Mouse (Mus musculus) monocyte, adult 2 months (primary cell): ENCODE data around the gene Ly6g6e.
A peak's percentile ranks its signal among the peaks of the same experiment; 100 is the strongest.
"Not testable (repeated sequence)": the region's sequence is repeated elsewhere in the genome, so short reads cannot be mapped to it uniquely, and the experiment has no call there.

ENCODE experiments used
- DNase-seq, 2 experiments: peaks; one replicate each; pipeline ENCODE4 v3.0.0; 2022; ENCODE audit warnings: low spot score in 2 of 2, low read depth in 1 of 2

The Ly6g6e gene

DNA sequence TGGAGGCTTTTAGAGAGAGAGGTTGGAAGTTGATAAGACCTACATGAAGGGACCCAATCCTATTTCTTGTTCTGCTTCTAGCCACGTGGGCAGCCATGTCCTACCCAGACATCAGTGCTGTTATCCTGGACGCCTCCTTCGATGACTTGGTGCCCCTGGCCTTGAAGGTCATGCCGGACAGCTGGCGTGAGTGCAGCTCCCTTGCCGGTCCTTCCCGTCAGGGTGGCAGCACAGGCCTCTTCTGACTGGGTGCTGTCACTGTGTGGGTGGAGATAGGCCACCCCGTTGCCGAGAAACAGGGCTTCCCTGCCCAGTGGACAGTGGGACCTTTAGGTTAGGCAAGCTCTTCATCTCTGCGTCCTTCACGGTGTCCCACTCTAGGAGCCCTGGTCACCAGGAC lies 24.5 kb downstream of the Ly6g6e start:
- DNase-seq, result no peak

DNA sequence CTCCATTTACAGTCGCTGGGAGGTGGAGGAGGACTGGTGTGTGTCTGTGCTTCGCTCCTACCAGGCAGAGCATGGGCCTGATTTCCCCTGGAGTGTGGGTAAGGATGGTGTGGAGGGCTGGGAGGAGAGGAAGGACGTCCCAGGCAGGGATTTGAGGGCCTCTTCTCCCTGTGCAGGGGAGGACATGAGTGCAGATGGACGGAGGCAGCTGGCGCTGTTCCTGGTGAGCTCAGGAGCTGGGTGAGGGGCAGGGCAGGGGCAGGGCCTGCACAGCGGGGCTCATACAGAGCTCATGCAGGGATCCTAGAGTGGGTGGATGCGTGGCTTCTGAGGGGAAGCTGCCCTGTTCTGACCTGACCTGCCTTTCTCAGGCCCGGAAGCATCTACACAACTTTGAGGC lies 25.6 kb downstream of the Ly6g6e start:
- no peak for DNase-seq

DNA sequence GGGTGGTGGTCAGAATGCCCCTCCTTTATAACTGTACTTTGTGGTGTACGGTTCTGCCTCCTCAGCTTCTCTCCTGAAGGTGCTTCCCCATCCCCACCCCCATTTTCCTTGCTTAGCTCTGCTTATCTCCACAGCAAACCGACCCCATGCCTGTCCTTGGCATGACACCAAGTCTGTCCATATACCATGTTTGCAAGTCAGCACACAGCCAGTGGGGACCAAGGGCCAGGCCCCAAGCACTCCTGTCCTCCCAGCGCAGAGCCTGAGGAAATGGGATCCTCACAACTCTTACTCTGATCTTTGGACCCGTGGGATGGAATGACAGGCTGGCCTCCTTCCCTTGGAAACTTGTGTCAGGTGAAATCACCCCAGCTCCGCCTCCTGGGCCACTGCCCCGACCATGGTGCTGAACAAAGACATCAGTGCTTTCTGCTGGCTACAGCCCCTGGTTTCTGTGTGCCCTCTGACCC lies 26.6 kb downstream of the Ly6g6e start:
- DNase-seq, result no peak

GRCm38 (mm10) chr17:35104079-35104478 lies 27.4 kb downstream of the Ly6g6e start:
- DNase-seq, result no peak

GRCm38 (mm10) chr17:35104754-35105153 lies 28.1 kb downstream of the Ly6g6e start:
- no peak for DNase-seq

DNA sequence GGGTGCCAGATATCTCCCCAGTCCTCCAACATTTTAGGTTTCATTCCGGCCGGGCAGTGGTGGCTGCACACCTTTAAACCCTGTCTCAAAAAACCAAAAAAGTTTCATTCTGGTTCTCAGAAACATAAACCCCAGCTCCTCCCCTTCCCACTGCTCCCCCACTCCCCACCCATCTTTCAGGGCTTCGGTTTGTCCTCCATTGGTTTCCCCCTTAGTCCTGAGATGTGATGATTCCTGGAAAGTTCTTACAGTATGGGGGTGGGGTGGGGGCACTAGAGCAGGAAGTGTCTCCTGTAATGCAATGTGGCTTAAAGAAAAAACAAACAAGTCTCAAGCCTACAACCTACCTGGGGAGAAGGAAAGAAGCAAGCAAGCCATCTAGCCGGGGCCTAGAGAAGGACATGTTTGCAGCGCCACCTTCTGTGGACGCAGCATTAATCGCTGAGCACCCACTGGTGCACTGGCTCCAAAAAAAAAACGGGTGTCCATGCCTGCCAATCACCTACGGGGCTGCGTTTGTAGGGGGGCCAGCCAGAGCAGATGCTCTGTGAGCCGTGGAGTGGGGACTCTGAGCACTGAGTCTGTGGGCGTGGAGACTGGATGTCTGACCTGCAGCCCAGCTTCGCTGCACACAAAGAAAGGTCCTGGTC lies 29.2 kb downstream of the Ly6g6e start:
- DNase-seq, result no peak

DNA sequence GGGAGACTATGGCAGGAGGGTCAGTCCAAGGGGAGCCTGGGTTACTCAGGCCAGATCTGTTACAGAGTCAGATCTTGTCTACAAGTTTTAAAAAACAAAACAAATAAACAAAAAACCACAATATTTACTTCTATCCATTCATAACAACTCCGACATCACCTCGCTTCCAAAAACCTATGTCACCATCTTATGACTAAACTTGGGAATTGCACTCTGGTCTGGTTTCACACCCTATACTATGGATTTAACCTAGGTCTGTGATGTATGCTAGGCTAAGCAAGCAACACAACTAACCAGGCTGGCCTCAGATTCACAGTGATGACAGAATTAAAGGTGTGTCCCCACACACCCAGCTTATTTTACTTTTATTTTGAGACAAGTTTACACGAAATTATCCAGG lies 29.8 kb downstream of the Ly6g6e start:
- DNase-seq, result no peak

- no peak for DNase-seq
These were observed 31.4 kb downstream of the Ly6g6e start, which contains the start of gene Ly6g5c for GRCm38 (mm10) chr17:35108097-35108496. Gene Ly6g5c, plus strand, starts transcription at chr17:35108279.

DNA sequence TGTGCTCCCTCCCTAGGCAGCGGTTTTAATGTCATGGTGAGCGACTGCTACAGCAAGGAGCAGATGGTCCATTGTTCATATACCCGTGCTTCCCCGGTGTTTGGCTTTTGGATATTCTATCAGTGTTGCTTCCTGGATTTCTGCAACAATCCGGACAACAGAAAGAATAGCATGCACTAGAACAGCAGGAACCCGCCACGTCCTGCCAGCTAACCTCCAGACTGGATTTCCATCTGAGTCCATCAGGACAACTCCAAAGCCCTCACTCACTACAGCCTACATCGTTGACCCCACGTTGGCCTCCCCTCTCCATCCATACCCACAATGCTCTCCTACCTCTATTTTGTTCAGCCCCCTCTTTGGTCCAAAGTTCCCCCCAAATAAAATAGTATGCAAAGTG lies 35.1 kb downstream of the Ly6g6e start:
- no peak for DNase-seq

DNA sequence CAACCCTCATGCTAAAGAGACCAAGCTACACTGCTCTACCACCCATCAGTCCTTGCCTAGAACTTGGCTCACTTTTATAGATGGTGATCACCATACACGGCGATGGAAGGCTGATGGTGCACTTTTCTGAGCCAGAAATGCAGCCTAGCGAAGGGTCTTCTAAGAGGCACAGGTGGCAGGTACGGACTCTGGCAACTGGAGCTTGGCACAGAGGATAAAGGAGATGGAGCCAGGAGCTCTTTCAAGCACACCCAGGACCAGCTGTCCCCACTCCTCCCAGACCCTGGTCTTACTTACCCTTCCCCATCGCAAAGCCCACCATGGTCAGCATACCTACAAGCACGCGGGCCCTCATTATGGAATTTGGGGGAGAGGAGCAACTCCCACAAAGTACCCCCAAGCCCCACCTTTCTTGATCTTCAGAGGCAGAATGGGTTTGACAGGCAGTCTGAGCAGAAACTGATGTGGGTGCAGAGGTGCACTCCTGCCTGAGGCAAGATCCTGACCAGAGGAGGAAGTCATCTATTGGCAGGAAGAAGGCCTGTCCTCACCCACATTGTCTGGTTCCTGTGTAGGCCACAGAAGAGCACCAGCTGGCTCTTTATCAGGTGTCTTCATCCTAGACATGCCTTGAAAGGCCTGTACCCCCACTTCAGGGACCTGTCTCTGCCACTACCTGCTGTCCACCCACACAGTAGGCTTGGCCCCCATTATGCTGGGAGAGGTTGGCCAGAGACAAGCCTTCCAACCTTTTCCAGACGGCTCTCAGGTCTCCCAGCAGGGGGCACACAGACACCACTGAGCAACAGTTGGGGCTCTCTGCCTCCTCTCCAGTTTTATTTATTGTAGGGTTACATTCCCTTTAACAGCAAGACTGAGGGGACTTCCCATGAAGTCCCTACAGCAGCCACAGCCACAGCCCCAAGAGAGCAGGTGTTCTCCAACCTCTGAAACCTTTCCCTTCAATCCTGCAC lies 38.6 kb downstream of the Ly6g6e start, which contains the start of gene Ly6g5b:
TSS of gene Ly6g5b (minus strand) at position 383 of the 974 bp plus-strand sequence.
- DNase-seq, result no peak

- DNase-seq, result no peak
These were observed 44.0 kb downstream of the Ly6g6e start for GRCm38 (mm10) chr17:35120745-35121142.

- DNase-seq, result peak; percentile 92 to 93
These were observed 44.6 kb downstream of the Ly6g6e start, which contains the start of gene Gpank1 for GRCm38 (mm10) chr17:35121143-35121799. Gene Gpank1, plus strand, starts transcription at chr17:35121455.

DNA sequence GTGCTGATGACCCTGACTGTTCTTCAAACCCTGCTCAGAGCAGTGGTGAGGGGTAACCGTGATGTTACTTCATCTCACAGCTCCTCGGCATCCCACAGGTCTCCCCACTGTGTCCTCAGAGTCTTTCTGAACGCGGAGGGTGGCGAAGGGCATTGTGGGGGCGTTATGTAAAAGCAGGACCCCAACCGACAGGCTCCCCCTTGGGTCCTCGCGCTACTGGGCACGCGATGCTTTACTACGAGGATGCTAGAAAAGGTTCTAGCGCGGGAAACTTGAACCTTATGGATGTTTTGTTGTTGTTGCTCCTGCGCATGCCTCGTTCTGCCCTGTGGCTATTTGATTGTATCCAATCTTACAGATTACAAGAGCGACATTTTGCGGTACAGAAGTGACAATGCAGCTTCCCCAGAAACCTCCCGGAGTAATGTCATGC lies 45.2 kb downstream of the Ly6g6e start, which contains the start of gene Csnk2b:
TSS of gene Csnk2b (minus strand) at position 183 of the 433 bp plus-strand sequence.
- DNase-seq, result no peak

DNA sequence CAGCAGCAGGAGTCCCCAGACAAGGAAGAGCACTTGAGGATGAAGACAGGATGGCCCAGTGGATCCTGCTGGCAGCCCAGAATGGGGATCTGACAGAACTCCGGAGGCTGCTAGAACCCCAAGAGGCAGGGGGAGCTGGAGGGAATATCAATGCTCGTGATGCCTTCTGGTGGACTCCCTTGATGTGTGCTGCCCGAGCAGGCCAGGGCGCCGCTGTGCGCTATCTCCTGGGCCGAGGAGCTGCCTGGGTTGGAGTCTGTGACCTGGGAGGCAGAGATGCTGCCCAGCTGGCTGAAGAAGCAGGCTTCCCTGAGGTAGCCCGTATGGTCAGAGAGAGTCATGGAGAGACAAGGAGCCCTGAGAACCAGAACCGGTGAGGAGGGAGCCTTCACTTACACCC lies 46.6 kb downstream of the Ly6g6e start:
- DNase-seq, result not testable (repeated sequence)

- DNase-seq, result not testable (repeated sequence)
These were observed 47.7 kb downstream of the Ly6g6e start for GRCm38 (mm10) chr17:35124261-35124896.

GRCm38 (mm10) chr17:35125081-35125480 lies 48.4 kb downstream of the Ly6g6e start:
- DNase-seq, result no peak

GRCm38 (mm10) chr17:35125578-35125977 lies 48.9 kb downstream of the Ly6g6e start:
- DNase-seq, result no peak

DNA sequence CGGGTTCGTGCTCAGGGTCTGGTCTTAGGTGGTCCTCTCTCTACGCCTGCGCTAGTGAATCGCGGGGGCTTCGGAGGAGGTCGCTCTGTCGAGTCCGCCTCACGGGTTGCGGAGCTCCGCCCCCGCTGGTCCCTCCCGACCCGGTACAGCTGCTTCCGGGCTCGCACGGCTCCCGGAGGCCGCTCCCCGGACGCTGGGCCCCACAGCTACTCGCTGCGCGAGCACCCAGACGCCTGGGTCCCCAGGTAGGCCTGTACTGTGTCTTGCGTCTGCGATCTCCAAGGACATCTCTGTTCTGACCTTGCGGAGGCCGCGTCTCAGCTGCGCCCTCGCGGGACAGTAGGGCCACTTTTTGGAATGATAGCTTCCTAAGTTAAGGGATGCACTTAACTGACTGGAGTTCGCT lies 49.5 kb downstream of the Ly6g6e start, which contains the start of gene D17H6S53E:
TSS of gene D17H6S53E (plus strand) at position 168 of the 406 bp plus-strand sequence.
- DNase-seq, result peak in 1 of 2 experiments; percentile 47

DNA sequence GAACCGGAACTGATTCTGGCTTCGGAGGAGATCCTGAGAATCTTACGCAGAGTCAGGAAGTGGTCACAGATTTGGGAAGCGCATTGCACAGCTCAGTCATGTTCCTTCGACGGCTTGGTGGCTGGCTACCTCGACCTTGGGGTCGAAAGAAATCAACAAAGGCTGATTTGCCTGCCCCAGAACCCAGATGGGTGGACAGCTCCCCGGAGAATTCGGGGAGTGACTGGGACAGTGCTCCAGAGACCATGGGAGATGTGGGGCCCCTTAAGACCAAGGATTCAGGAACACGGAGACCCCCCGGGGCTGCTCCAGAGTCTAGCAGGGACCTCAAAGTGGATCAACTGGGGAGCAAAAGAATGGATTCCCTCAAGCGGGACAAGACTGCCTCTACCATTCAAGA lies 50.3 kb downstream of the Ly6g6e start:
- DNase-seq, result no peak
